Mouse (Mus musculus) hindbrain, embryonic 16.5 days (tissue): ENCODE data around the gene Gm9903. TPM values are rescaled to one million over a fixed set of nuclear protein-coding genes. Genes with fewer than 3 reads are reported as not detected.
A peak's percentile ranks its signal among the peaks of the same experiment; 100 is the strongest.

Experiments used
- ATAC-seq: fragments of 200-750 bp; cut with Nextera tagmentation; 2 replicates; pipeline ENCODE4 v1.8.0; 2017; ENCODE audit warnings: moderate TSS enrichment, moderate library complexity
- H3K27ac ChIP-seq: fragments of 300-500 bp; sonication (generic); 2 replicates; pipeline ENCODE4 v1.5.1; 2014; ENCODE audit warnings: low read depth, mild to moderate bottlenecking, control low read depth, low read length, moderate library complexity
- H3K27me3 ChIP-seq: fragments of 300-500 bp; sonication (generic); replicated peaks from 2 replicates; pipeline ENCODE4 v1.6.1; 2014; ENCODE audit warnings: low read length; ENCODE audit not compliant: control insufficient read depth, insufficient read depth
- H3K36me3 ChIP-seq: fragments of 300-500 bp; sonication (generic); 2 replicates; pipeline ENCODE4 v1.6.1; 2014; ENCODE audit warnings: mild to moderate bottlenecking, low read length, moderate library complexity, mixed read lengths; ENCODE audit not compliant: control insufficient read depth, insufficient read depth
- H3K4me1 ChIP-seq: fragments of 300-500 bp; sonication (generic); 2 replicates; pipeline ENCODE4 v1.6.1; 2014; ENCODE audit warnings: low read depth, low read length; ENCODE audit not compliant: control insufficient read depth, insufficient read depth
- H3K4me2 ChIP-seq: fragments of 300-500 bp; sonication (generic); 2 replicates; pipeline ENCODE4 v1.6.1; 2014; ENCODE audit warnings: mild to moderate bottlenecking, low read length, control low read depth, moderate library complexity
- H3K4me3 ChIP-seq: fragments of 300-500 bp; sonication (generic); 2 replicates; pipeline ENCODE4 v1.5.1; 2014; ENCODE audit warnings: mild to moderate bottlenecking, low read length, control low read depth, moderate library complexity
- H3K9ac ChIP-seq: fragments of 300-500 bp; sonication (generic); 2 replicates; pipeline ENCODE4 v1.6.1; 2014; ENCODE audit warnings: low read depth, mild to moderate bottlenecking, control low read depth, low read length, moderate library complexity
- H3K9me3 ChIP-seq: fragments of 300-500 bp; sonication (generic); 2 replicates; pipeline ENCODE4 v1.6.1; 2014; ENCODE audit warnings: mild to moderate bottlenecking, low read length, moderate library complexity; ENCODE audit not compliant: control insufficient read depth
- WGBS: fragments of 180-500 bp; shearing (Covaris S2); extraction: QIAGEN DNeasy Blood & Tissue Kit; methylation state at CpG from one replicate; pipeline ENCODE4 v1.1.7; 2014; 5-methylcytosine and 5-hydroxymethylcytosine counted together
- polyA plus RNA-seq: library from polyadenylated mRNA; unstranded; fragments of >200 nt; fragmentation: Nextera tagmentation; extraction: Ambion mirVana; gene quantifications from 2 replicates; pipeline ENCODE4 v1.2.1, GENCODE M21; 2015

Gene Gm9903
- polyA plus RNA-seq, 1 experiment from 2014 or later: 0.45 TPM

- H3K4me2 ChIP-seq: no peak overlapping the region
- no peak overlapping the region for H3K27ac ChIP-seq
- peaks cover 41% of the 10 kb centered on the region for H3K4me1 ChIP-seq
- no peak overlapping the region for H3K9ac ChIP-seq
- 0 out of 2 replicates have a peak, but pooled peaks cover 5% of the 10 kb centered on the region for H3K36me3 ChIP-seq
- WGBS: 96% methylated on average over 13 of the region's 13 CpGs
- H3K9me3 ChIP-seq: no peaks in the 10 kb centered on the region
- no peaks in the 10 kb centered on the region for H3K27me3 ChIP-seq
- H3K4me3 ChIP-seq: no peak overlapping the region
- ATAC-seq: no peak
Measured at GRCm38 (mm10) chr5:33654424-33654823, 24.7 kb downstream of the Gm9903 start.

DNA sequence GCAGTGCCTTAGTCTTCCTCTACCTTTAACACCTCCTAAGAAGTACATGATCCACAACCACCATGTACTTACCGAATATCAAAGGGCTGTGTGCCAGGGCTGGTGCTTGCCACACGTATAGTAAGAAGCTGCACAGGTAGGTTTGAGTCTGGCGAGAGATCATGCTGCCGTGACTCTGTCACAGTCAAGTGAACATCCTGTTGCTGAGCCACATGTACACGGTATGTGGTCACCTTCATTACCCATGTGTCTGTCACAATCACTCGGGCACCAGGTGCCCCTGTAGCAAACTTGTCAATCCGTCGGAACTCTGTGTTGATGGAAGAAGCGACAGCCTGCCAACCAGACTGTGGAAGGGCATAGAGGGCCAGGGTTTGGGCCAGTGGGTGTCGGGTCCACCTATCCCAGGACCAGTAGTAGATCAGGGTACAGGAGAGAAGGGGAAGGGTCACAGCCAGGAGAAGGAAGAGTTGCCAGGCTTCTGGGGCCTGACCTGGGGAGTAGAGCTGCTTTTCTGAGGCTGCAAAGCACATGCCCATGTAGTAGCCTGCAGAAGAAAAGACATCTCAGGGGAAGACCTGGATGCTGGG, 25.6 kb downstream of the Gm9903 start:
- no peak overlapping the region for H3K27ac ChIP-seq
- peaks cover 36% of the 10 kb centered on the region for H3K4me1 ChIP-seq

DNA sequence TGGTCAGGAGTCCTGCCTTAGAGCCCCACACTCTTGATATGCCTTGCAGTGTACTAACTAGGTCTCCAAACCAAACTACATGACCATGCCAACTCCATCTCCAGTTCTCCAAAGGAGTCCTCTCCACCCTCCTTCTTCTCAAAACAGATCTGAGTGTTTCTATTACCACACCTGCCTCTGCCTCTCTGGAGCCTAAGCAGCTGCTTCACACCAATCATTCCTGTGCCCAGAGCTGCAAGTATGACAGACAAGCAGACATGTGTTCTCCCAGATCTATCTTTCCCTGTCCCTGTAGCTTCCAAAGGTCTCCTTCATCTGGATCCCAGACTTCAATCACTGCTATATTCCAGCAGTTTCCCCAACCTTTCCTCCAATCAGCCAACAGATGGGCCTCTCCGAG, 27.0 kb downstream of the Gm9903 start:
- Histone ChIP-seq H3K27me3 (no peaks in the 10 kb centered on the region), H3K4me2 (peak overlapping the region; percentile 90), H3K9me3 (no peaks in the 10 kb centered on the region), H3K4me1 (peaks cover 26% of the 10 kb centered on the region), H3K27ac (no peak overlapping the region), H3K9ac (peak overlapping the region; percentile 84), H3K4me3 (peak overlapping the region; percentile 86), H3K36me3 (0 out of 2 replicates have a peak, but pooled peaks cover 4% of the 10 kb centered on the region)
- WGBS: 48% methylated on average over 1 of the region's 1 CpGs
- no peak for ATAC-seq

More for the DNA sequence above, 25.6 kb downstream of the Gm9903 start:
- 95% methylated on average over 10 of the region's 10 CpGs for WGBS
- Histone ChIP-seq H3K9ac (no peak overlapping the region), H3K4me3 (no peak overlapping the region), H3K27me3 (no peaks in the 10 kb centered on the region), H3K9me3 (no peaks in the 10 kb centered on the region), H3K36me3 (0 out of 2 replicates have a peak, but pooled peaks cover 4% of the 10 kb centered on the region), H3K4me2 (no peak overlapping the region)
- no peak for ATAC-seq

- peak; percentile 28 for ATAC-seq
- H3K27me3 ChIP-seq: no peaks in the 10 kb centered on the region
- H3K4me1 ChIP-seq: peaks cover 26% of the 10 kb centered on the region
- peak overlapping the region; percentile 86 for H3K4me3 ChIP-seq
- 0% methylated on average over 32 of the region's 32 CpGs for WGBS
- 0 out of 2 replicates have a peak, but pooled peaks cover 4% of the 10 kb centered on the region for H3K36me3 ChIP-seq
- H3K9me3 ChIP-seq: no peaks in the 10 kb centered on the region
- H3K9ac ChIP-seq: peak overlapping the region; percentile 84
- H3K4me2 ChIP-seq: peak overlapping the region; percentile 90
- peak overlapping the region; percentile 98 for H3K27ac ChIP-seq
Measured at GRCm38 (mm10) chr5:33657251-33657786, 27.6 kb downstream of the Gm9903 start.

GRCm38 (mm10) chr5:33657787-33658663, 28.3 kb downstream of the Gm9903 start, which contains the start of the genes Tacc3 and Tmem129:
Gene Tacc3 (plus strand): TSS chr5:33658128.
Gene Tmem129 (minus strand): TSS chr5:33658416.
- peak within 1 kb of the TSS; percentile 90 for H3K4me2 ChIP-seq
- peak within 1 kb of the TSS; percentile 84 for H3K9ac ChIP-seq
- H3K9me3 ChIP-seq: no peaks in the 10 kb centered on the region
- peak within 1 kb of the TSS; percentile 86 for H3K4me3 ChIP-seq
- 0 out of 2 replicates have a peak, but pooled peaks cover 4% of the 10 kb centered on the region for H3K36me3 ChIP-seq
- peak within 1 kb of the TSS; percentile 98 for H3K27ac ChIP-seq
- peaks cover 22% of the 10 kb centered on the region for H3K4me1 ChIP-seq
- ATAC-seq: peak; percentile 97
- no peaks in the 10 kb centered on the region for H3K27me3 ChIP-seq
- under 1% methylated on average over 57 of the region's 60 CpGs for WGBS

- Histone ChIP-seq H3K4me3 (peak overlapping the region; percentile 86), H3K36me3 (0 out of 2 replicates have a peak, but pooled peaks cover 4% of the 10 kb centered on the region), H3K27ac (no peak overlapping the region), H3K4me1 (peaks cover 22% of the 10 kb centered on the region), H3K27me3 (no peaks in the 10 kb centered on the region), H3K9me3 (no peaks in the 10 kb centered on the region), H3K9ac (peak overlapping the region; percentile 57), H3K4me2 (peak overlapping the region; percentile 90)
- ATAC-seq: no peak
- WGBS: 0% methylated on average over 23 of the region's 26 CpGs
Measured at GRCm38 (mm10) chr5:33658664-33659050, 28.9 kb downstream of the Gm9903 start.

DNA sequence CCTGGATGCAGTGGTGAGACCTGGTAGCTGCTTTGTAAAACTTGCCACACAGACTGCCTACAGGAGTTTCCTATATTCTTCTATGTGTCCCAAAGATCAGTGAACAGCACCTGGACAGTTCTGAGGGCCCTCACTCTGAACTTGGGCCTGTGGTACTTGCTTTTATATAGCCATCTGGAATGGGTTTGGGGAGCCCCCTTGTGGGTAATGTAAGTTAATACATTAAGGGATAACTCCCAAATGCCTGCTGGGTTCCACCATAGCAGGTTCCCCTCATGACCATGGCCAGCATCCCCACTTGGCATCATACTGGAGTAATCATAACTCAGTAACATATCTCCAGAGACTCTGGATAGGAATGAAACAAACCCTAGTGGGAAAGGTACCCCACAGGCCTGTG, 38.5 kb downstream of the Gm9903 start:
- Histone ChIP-seq H3K27me3 (no peaks in the 10 kb centered on the region), H3K36me3 (no peaks in the 10 kb centered on the region; the same call in 1 of the 2 replicates), H3K4me1 (no peaks in the 10 kb centered on the region), H3K9ac (no peak overlapping the region), H3K4me3 (no peak overlapping the region), H3K4me2 (no peak overlapping the region), H3K27ac (no peak overlapping the region), H3K9me3 (no peaks in the 10 kb centered on the region)
- ATAC-seq: no peak

GRCm38 (mm10) chr5:33671659-33672058, 41.9 kb downstream of the Gm9903 start:
- 85% methylated on average over 5 of the region's 5 CpGs for WGBS
- H3K27ac ChIP-seq: no peak overlapping the region
- no peak for ATAC-seq
- peaks cover 4% of the 10 kb centered on the region; the same call in 1 of the 2 replicates for H3K4me1 ChIP-seq
- no peaks in the 10 kb centered on the region; the same call in 1 of the 2 replicates for H3K36me3 ChIP-seq
- H3K9me3 ChIP-seq: no peaks in the 10 kb centered on the region
- no peaks in the 10 kb centered on the region for H3K27me3 ChIP-seq
- H3K9ac ChIP-seq: no peak overlapping the region
- H3K4me2 ChIP-seq: no peak overlapping the region
- H3K4me3 ChIP-seq: no peak overlapping the region

DNA sequence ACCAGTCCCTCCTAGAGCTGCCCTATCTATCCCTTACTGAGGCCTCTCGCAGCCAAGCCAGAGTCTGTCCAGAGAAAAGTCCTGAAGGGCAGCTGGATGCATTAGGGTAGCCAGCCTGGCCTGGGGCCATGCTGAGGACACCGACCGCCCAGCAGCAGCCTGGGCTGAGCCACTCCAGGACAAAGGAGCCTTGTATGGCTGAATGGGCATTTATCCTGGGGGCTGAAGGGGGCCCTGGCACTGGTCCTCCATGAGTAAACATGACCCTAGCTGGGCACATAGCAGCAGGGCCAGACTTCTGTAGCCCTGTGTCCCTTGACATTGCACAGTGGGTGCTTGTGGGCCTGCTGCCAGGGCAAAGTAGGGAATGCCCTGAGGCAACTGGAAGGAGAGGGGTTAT, 44.7 kb downstream of the Gm9903 start:
- WGBS: 42% methylated on average over 3 of the region's 3 CpGs
- Histone ChIP-seq H3K9me3 (no peaks in the 10 kb centered on the region), H3K27me3 (no peaks in the 10 kb centered on the region), H3K4me3 (no peak overlapping the region), H3K4me2 (no peak overlapping the region), H3K27ac (no peak overlapping the region; the same call in 1 of the 2 replicates), H3K36me3 (no peaks in the 10 kb centered on the region), H3K4me1 (peaks cover 4% of the 10 kb centered on the region; the same call in 1 of the 2 replicates), H3K9ac (no peak overlapping the region)
- ATAC-seq: peak; percentile 96
